Mouse (Mus musculus) heart, embryonic 16.5 days (tissue): ENCODE results near the gene Tle2. TPM values are rescaled to one million over a fixed set of nuclear protein-coding genes. Genes with fewer than 3 reads are reported as not detected.

Experiments
- ATAC-seq: fragments of 200-750 bp; cut with Nextera tagmentation; replicated peaks from 2 replicates; pipeline ENCODE4 v1.8.0; 2017; ENCODE audit warnings: moderate number of reproducible peaks; ENCODE audit not compliant: insufficient read depth, low FRiP score; ENCODE audit errors: extremely low read depth
- H3K27ac ChIP-seq: fragments of 300-500 bp; sonication (generic); 2 replicates; pipeline ENCODE4 v1.5.1; 2014; ENCODE audit warnings: mild to moderate bottlenecking, low read length, control low read depth, moderate library complexity
- H3K27me3 ChIP-seq: fragments of 300-500 bp; sonication (generic); 2 replicates; pipeline ENCODE4 v1.6.1; 2014; ENCODE audit warnings: low read length, mixed read lengths; ENCODE audit not compliant: control insufficient read depth, insufficient read depth
- H3K36me3 ChIP-seq: fragments of 300-500 bp; sonication (generic); 2 replicates; pipeline ENCODE4 v1.6.1; 2014; ENCODE audit not compliant: control insufficient read depth, insufficient read depth
- H3K4me1 ChIP-seq: fragments of 300-500 bp; sonication (generic); 2 replicates; pipeline ENCODE4 v1.6.1; 2014; ENCODE audit warnings: low read length, mixed read lengths; ENCODE audit not compliant: control insufficient read depth, insufficient read depth
- H3K4me2 ChIP-seq: fragments of 300-500 bp; sonication (generic); 2 replicates; pipeline ENCODE4 v1.6.1; 2014; ENCODE audit warnings: low read depth, mild to moderate bottlenecking, control low read depth, low read length
- H3K4me3 ChIP-seq: fragments of 300-500 bp; sonication (generic); 2 replicates; pipeline ENCODE4 v1.5.1; 2014; ENCODE audit warnings: mild to moderate bottlenecking, control low read depth, low read length
- H3K9ac ChIP-seq: fragments of 300-500 bp; sonication (generic); 2 replicates; pipeline ENCODE4 v1.6.1; 2014; ENCODE audit warnings: low read length, control low read depth
- H3K9me3 ChIP-seq: fragments of 300-500 bp; sonication (generic); replicated peaks from 2 replicates; pipeline ENCODE4 v1.6.1; 2016; ENCODE audit warnings: low read length; ENCODE audit not compliant: control insufficient read depth
- WGBS: fragments of 180-500 bp; shearing (Covaris S2); extraction: QIAGEN DNeasy Blood & Tissue Kit; methylation state at CpG from one replicate; pipeline ENCODE4 v1.1.7; 2014; 5-methylcytosine and 5-hydroxymethylcytosine counted together
- polyA plus RNA-seq: library from polyadenylated mRNA; unstranded; fragments of >200 nt; fragmentation: Nextera tagmentation; extraction: Ambion mirVana; gene quantifications from 2 replicates; pipeline ENCODE4 v1.2.1, GENCODE M21; 2015

Gene Tle2
- polyA plus RNA-seq, 1 experiment from 2014 or later, result 19.5 TPM

DNA sequence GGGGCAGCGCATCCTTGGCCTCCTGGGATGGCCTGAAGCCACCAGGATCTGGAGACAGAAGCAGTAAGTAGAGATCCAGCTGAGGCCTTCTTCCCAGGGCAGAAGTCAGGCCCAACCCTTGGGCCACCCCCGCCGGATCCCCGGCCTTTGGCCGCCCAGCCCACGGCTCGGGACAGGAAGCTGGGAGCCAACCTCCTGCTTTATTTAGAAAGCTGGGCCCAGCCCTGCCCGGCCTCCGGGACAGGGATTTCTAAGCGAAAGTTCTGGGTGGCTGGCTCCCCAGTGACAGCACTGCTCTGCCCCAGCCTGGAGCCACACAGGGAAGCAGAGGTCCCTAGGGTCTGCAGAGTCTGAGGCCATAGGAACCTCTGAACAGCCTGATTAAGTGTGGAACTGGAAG, 32.6 kb upstream of the Tle2 start:
- no peak for ATAC-seq
- H3K27ac ChIP-seq, result peak overlapping the region; percentile 57

DNA sequence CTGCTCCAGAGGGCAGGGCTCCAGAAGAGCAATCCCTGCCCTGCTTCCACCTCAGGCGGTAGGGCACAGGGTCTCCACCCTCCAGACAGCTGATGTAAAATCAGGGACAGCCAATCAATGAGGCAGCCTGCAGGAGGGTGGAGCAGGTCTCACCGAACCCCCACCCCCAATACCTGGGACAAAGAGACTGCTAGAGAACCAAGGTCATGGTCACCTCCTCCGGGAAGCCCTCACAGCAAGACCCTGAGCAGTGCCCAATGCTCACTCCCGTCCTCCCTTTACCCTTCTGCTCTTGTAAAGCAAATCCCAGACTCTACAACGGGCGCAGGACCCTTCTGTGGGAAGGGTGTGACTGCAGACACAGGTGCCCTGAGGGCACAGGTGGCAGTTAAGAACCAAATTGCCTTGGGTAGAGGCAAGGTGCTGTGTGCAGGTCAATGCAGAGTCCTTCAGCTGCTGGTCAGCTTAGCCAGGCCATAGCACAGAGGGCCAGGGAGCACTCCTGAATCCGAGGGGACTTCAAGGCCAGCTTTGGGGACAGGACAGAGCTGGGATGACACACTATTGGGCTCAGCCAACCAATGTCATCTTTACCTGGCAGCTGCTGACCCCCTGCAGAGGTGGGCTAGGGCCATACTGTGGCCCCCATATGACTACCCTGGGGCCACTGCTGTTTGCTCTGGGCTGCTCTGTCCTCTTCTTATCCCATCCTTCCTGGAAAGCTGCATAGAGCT, 31.5 kb upstream of the Tle2 start:
- 72% methylated on average over 7 of the region's 7 CpGs for WGBS
- peak overlapping the region; percentile 94 for H3K9ac ChIP-seq
- H3K4me1 ChIP-seq, result peaks cover 36% of the 10 kb centered on the region
- H3K9me3 ChIP-seq, result no peaks in the 10 kb centered on the region
- H3K4me3 ChIP-seq, result no peak overlapping the region; the same call in 1 of the 2 replicates
- ATAC-seq, result no peak
- H3K27me3 ChIP-seq, result no peaks in the 10 kb centered on the region
- peak overlapping the region; percentile 96; the same call in 1 of the 2 replicates for H3K4me2 ChIP-seq
- no peaks in the 10 kb centered on the region for H3K36me3 ChIP-seq
- H3K27ac ChIP-seq, result no peak overlapping the region; the same call in 1 of the 2 replicates

More for the DNA sequence above, 32.6 kb upstream of the Tle2 start:
- H3K9me3 ChIP-seq, result no peaks in the 10 kb centered on the region
- peak overlapping the region; percentile 33 for H3K4me2 ChIP-seq
- no peaks in the 10 kb centered on the region for H3K27me3 ChIP-seq
- H3K4me3 ChIP-seq, result peak overlapping the region; percentile 2
- WGBS, result 46% methylated on average over 10 of the region's 10 CpGs
- peaks cover 36% of the 10 kb centered on the region for H3K4me1 ChIP-seq
- H3K9ac ChIP-seq, result peak overlapping the region; percentile 63
- H3K36me3 ChIP-seq, result no peaks in the 10 kb centered on the region

DNA sequence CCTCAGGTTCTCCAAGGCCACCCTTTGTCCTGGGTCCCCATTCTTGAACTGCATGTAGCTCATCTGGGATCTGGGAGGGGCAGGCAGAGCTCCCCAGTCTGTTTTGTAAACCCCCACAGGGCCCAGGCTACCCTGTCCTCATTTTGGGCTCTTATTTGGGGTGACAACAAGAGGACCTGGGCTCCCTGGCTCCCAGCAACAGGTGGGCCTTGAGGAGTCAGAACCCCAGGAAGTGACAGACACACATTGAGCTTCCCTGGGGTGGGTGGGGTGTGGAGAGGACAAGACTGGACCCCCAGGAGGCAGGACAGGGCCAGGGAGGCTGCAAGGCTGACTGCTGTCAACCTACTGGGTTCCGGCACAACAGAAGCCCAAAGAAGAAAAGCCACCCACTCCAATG, 30.7 kb upstream of the Tle2 start:
- no peak overlapping the region for H3K27ac ChIP-seq
- ATAC-seq, result no peak
- peaks cover 36% of the 10 kb centered on the region for H3K4me1 ChIP-seq
- WGBS, result 68% methylated on average over 1 of the region's 1 CpGs
- peak overlapping the region; percentile 94 for H3K9ac ChIP-seq
- H3K4me3 ChIP-seq, result peak overlapping the region; percentile 68
- peak overlapping the region; percentile 96 for H3K4me2 ChIP-seq
- no peaks in the 10 kb centered on the region for H3K9me3 ChIP-seq
- H3K36me3 ChIP-seq, result no peaks in the 10 kb centered on the region
- no peaks in the 10 kb centered on the region for H3K27me3 ChIP-seq

DNA sequence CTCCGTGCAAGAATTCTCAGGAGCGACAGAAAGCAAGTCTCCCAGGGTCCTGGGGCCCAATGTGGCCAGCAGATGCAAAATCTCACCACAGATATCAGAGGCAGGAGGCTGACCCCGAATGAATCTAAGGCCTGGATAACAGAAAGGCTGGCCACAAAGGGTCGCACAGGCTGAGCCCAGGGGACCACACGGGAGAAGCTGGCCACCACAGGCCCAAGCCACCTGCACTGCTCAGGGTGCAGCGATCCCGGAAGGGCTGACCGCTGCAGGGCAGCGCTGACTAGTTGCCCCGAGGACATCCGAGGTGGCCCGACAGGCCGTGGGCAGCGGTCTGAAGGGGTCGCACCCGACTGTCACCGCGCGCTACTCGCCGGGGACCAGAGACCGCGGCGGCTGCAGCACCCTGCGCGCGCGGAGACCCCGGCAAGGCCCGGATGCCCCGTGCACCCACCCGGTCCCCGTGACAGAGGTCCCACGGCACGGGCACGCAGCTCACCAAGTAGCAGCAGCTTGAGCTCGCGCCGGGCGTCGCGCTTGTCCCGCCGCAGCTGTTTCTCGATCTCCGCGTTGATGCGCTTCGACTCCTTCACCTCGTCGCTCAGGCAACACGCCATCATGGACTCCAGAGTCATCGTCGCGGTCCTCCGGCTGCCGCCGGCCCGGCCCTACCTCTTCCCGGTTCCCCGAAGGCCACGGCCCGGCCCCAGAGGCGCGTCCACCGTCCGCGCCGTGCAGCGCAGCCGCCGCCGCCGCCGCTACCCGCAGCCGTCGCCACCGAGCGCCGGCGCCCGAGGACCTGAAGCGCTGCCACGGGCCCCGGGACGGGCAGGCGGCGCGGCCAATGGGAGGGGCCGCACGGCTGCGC, 29.8 kb upstream of the Tle2 start:
- Histone ChIP-seq H3K36me3 (no peaks in the 10 kb centered on the region), H3K4me2 (peak overlapping the region; percentile 96), H3K4me3 (peak overlapping the region; percentile 68), H3K9me3 (no peaks in the 10 kb centered on the region), H3K27ac (peak overlapping the region; percentile 73), H3K27me3 (no peaks in the 10 kb centered on the region), H3K4me1 (peaks cover 34% of the 10 kb centered on the region), H3K9ac (peak overlapping the region; percentile 94)
- WGBS, result under 1% methylated on average over 89 of the region's 93 CpGs
- peak; percentile 19 for ATAC-seq

DNA sequence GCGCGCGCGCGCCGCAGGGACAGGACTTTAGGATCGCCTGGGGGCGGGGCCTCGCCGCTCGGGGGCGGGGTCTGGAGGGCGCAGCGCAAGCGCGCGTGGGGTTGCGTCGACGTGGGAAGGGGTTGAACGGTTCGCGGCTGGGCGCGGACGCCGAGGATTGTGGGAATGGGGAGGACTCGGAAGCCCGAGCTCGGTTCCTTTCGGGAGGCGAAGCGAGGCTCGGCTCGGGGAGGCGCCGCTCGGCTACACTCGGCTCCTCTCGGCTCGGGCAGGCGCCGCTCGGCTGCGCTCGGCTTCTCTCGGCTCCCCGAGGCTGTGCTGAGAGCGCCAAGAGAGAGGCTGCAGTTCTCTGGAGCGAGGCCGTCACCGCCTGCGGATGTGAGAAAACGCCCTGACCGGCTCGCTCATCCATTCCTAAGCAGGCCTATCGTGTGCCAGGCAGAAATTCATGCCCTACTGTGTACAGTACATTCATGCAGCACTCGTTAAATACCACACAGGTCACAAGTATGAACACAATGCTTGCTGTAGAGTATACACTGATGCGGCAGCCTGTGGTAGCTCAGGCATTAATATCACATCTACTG, 29.1 kb upstream of the Tle2 start, which contains the start of gene Gna11:
Gene Gna11, minus strand, starts transcription at position 30 of the 587 bp plus-strand sequence.
- ATAC-seq, result peak; percentile 94
- H3K4me1 ChIP-seq, result peaks cover 34% of the 10 kb centered on the region
- H3K27ac ChIP-seq, result peak within 1 kb of the TSS; percentile 76
- 1% methylated on average over 58 of the region's 59 CpGs for WGBS
- peak within 1 kb of the TSS; percentile 68 for H3K4me3 ChIP-seq
- no peaks in the 10 kb centered on the region for H3K9me3 ChIP-seq
- H3K4me2 ChIP-seq, result peak within 1 kb of the TSS; percentile 96
- H3K9ac ChIP-seq, result peak within 1 kb of the TSS; percentile 94
- H3K36me3 ChIP-seq, result no peaks in the 10 kb centered on the region
- no peaks in the 10 kb centered on the region for H3K27me3 ChIP-seq

DNA sequence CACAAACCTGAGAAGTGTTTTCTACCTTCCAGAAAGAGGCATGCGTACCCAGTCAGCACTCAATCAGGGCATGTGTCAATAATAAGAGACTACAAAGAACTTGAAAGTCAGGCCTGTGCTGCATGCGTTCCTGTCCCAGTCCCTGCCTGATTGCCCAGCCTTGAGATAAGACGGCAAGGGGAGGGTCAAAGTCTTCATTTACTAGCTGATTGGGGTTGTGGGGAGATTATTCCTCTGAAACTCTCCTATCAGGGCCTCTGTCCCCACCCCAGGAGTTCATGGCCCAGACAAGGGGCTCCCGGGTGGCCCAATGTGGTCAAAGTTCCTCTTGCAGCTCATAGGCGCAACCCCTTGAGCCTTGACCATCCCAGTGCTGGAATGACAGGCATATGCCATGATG, 28.0 kb upstream of the Tle2 start:
- WGBS, result 49% methylated on average over 5 of the region's 5 CpGs
- peaks cover 33% of the 10 kb centered on the region for H3K4me1 ChIP-seq
- no peaks in the 10 kb centered on the region for H3K27me3 ChIP-seq

DNA sequence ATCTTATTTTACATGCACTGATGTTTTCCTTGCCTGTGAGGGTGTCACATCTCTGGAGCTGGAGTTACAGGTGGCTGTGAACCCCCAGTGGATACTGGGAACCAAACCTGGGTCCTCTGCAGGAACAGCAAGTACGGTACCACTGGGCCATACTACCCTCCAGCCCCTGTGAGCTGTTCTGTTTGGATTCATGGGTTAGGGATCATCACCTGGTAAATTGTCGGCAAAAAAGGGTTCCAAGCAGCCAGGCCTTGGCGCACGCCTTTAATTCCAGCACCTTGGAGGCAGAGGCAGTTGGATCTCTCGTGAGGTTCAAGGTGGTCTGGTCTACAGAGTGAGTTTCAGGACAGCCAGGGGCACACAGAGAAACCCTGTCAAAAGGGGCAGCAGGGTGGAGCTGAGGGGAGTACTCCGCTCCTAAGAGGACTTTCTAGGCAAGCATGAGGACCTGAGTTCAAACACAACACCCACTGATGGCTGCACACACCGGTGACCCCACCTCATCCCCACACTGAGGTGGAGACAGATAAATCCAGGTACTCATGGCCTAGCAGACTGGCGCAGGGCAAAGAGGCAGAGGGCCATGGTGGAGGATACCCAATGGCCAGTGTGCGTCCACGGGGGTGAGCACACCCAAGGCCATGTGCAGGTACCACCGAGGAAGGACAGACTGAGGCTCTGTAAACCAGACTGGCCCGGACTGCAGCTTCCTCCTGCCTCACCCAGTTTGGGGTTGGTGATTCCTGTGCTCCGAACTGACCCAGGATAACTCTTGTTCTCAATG, 27.4 kb upstream of the Tle2 start:
- H3K4me2 ChIP-seq, result no peak overlapping the region
- no peaks in the 10 kb centered on the region for H3K27me3 ChIP-seq
- H3K4me1 ChIP-seq, result peaks cover 32% of the 10 kb centered on the region
- H3K9ac ChIP-seq, result no peak overlapping the region
- no peaks in the 10 kb centered on the region for H3K9me3 ChIP-seq
- 91% methylated on average over 13 of the region's 13 CpGs for WGBS
- H3K4me3 ChIP-seq, result no peak overlapping the region
- no peaks in the 10 kb centered on the region for H3K36me3 ChIP-seq
- no peak for ATAC-seq
- no peak overlapping the region for H3K27ac ChIP-seq

More for the DNA sequence above, 28.0 kb upstream of the Tle2 start:
- Histone ChIP-seq H3K9ac (no peak overlapping the region; the same call in 1 of the 2 replicates), H3K4me2 (no peak overlapping the region), H3K9me3 (no peaks in the 10 kb centered on the region), H3K27ac (no peak overlapping the region), H3K36me3 (no peaks in the 10 kb centered on the region), H3K4me3 (no peak overlapping the region)
- ATAC-seq, result no peak

DNA sequence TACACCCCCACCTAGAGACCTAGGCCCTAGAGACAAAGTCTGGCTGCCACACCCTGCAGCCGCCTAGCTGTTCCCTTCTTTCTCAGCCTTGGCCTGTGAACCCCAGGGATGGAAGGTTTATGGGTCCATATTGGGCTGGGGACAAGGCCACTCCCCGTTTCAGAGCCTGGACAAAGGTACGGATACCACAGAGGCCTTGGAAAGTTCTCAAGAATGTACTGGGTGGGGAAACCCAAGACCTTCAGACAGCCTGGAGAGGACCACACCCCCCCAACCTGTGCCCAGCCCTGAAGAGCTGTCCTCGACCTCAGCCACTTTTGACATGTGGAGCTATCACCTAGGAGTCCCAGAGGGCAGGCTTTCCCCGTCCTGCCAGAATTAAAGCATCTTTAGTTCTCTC, 25.4 kb upstream of the Tle2 start:
- Histone ChIP-seq H3K4me1 (peaks cover 13% of the 10 kb centered on the region), H3K27me3 (no peaks in the 10 kb centered on the region), H3K9me3 (0 out of 2 replicates have a peak, but pooled peaks cover 3% of the 10 kb centered on the region), H3K27ac (no peak overlapping the region), H3K9ac (no peak overlapping the region), H3K36me3 (no peaks in the 10 kb centered on the region), H3K4me2 (no peak overlapping the region), H3K4me3 (no peak overlapping the region)
- no peak for ATAC-seq
- 67% methylated on average over 5 of the region's 5 CpGs for WGBS
